Mouse (Mus musculus) urinary bladder, postnatal 14 days (tissue): ENCODE results near the gene Dapp1.
A peak's percentile ranks its signal among the peaks of the same experiment; 100 is the strongest.
"Not testable (repeated sequence)": the region's sequence is repeated elsewhere in the genome, so short reads cannot be mapped to it uniquely, and the experiment has no call there.

Experiments
- DNase-seq: peaks from one replicate; pipeline ENCODE4 v3.0.0; 2021; ENCODE audit warnings: low spot score

Gene Dapp1

GRCm38 (mm10) chr3:137989405-137989804, 8.1 kb upstream of the Dapp1 start:
- DNase-seq: no peak

GRCm38 (mm10) chr3:137980435-137981381, 637 bp downstream of the Dapp1 start:
- no peak for DNase-seq

- no peak for DNase-seq
Observed at GRCm38 (mm10) chr3:137978233-137978632, 3.1 kb downstream of the Dapp1 start.

- DNase-seq: no peak
Observed at GRCm38 (mm10) chr3:137977629-137978041, 3.7 kb downstream of the Dapp1 start.

GRCm38 (mm10) chr3:137976943-137977628, 4.3 kb downstream of the Dapp1 start:
- no peak for DNase-seq

GRCm38 (mm10) chr3:137975856-137976423, 5.4 kb downstream of the Dapp1 start:
- DNase-seq: no peak

GRCm38 (mm10) chr3:137975435-137975834, 5.9 kb downstream of the Dapp1 start:
- no peak for DNase-seq

GRCm38 (mm10) chr3:137974306-137974705, 7.0 kb downstream of the Dapp1 start:
- DNase-seq: no peak

GRCm38 (mm10) chr3:137972989-137973388, 8.4 kb downstream of the Dapp1 start:
- DNase-seq: no peak

- DNase-seq: no peak
Observed at GRCm38 (mm10) chr3:137972224-137972623, 9.1 kb downstream of the Dapp1 start.

- DNase-seq: no peak
Observed at GRCm38 (mm10) chr3:137969951-137970350, 11.4 kb downstream of the Dapp1 start.

GRCm38 (mm10) chr3:137968820-137969486, 12.4 kb downstream of the Dapp1 start:
- no peak for DNase-seq

GRCm38 (mm10) chr3:137968105-137968819, 13.1 kb downstream of the Dapp1 start:
- DNase-seq: no peak

- not testable (repeated sequence) for DNase-seq
Observed at GRCm38 (mm10) chr3:137964014-137964413, 17.3 kb downstream of the Dapp1 start.

- no peak for DNase-seq
Observed at GRCm38 (mm10) chr3:137963508-137963907, 17.8 kb downstream of the Dapp1 start.

- DNase-seq: peak; percentile 52
Observed at GRCm38 (mm10) chr3:137961736-137962385, 19.5 kb downstream of the Dapp1 start.

GRCm38 (mm10) chr3:137959456-137959855, 21.9 kb downstream of the Dapp1 start:
- no peak for DNase-seq

- DNase-seq: no peak
Observed at GRCm38 (mm10) chr3:137958352-137958751, 23.0 kb downstream of the Dapp1 start.

- DNase-seq: no peak
Observed at GRCm38 (mm10) chr3:137957864-137958263, 23.5 kb downstream of the Dapp1 start.

GRCm38 (mm10) chr3:137955560-137956081, 25.7 kb downstream of the Dapp1 start:
- DNase-seq: peak; percentile 16
